Mouse (Mus musculus) common myeloid progenitor, adult 5-6 weeks (primary cell): ENCODE results near the gene Nhp2. TPM values are rescaled to one million over a fixed set of nuclear protein-coding genes. Genes with fewer than 3 reads are reported as not detected.
"Not testable (repeated sequence)": the region's sequence is repeated elsewhere in the genome, so short reads cannot be mapped to it uniquely, and the experiment has no call there.

Source experiments
- ATAC-seq: replicated peaks from 2 replicates; pipeline ENCODE4 v1.8.0; 2016; ENCODE audit warnings: low read depth, mild to moderate bottlenecking, moderate TSS enrichment, inconsistent platforms; ENCODE audit not compliant: poor library complexity, severe bottlenecking
- total RNA-seq: library from RNA; stranded (forward); fragments of 200-1000, 187-1606 nt; gene quantifications from 2 replicates; pipeline ENCODE4 v1.2.3, GENCODE M21; 2017

Nhp2 gene
- total RNA-seq, 1 experiment from 2014 or later: 170 TPM

- peak; percentile 27 for ATAC-seq
Observed at GRCm38 (mm10) chr11:51605602-51606446, 13.7 kb upstream of the Nhp2 start.

- peak; percentile 86 for ATAC-seq
Observed at GRCm38 (mm10) chr11:51606447-51607095, 13.0 kb upstream of the Nhp2 start, which contains the start of gene Hnrnpab. Hnrnpab (minus strand) TSS chr11:51606847.

GRCm38 (mm10) chr11:51607096-51607738 lies 12.3 kb upstream of the Nhp2 start:
- ATAC-seq: peak; percentile 37

- peak; percentile 30; the same call in 1 of the 2 replicates for ATAC-seq
Observed at GRCm38 (mm10) chr11:51609266-51609909, 10.1 kb upstream of the Nhp2 start.

- ATAC-seq: not testable (repeated sequence)
Observed at GRCm38 (mm10) chr11:51609940-51610339, 9.6 kb upstream of the Nhp2 start.

GRCm38 (mm10) chr11:51614256-51614655 lies 5.3 kb upstream of the Nhp2 start:
- ATAC-seq: no peak

- no peak for ATAC-seq
Observed at GRCm38 (mm10) chr11:51615129-51615528, 4.4 kb upstream of the Nhp2 start.

- peak; percentile 67 for ATAC-seq
Observed at GRCm38 (mm10) chr11:51615601-51616000, 3.9 kb upstream of the Nhp2 start.

- ATAC-seq: not testable (repeated sequence)
Observed at GRCm38 (mm10) chr11:51616113-51616512, 3.4 kb upstream of the Nhp2 start.

GRCm38 (mm10) chr11:51617693-51618092 lies 1.8 kb upstream of the Nhp2 start:
- peak; percentile 43 for ATAC-seq

GRCm38 (mm10) chr11:51618894-51619408 lies 584 bp upstream of the Nhp2 start:
- ATAC-seq: no peak

- no peak for ATAC-seq
Observed at GRCm38 (mm10) chr11:51620084-51620483, 549 bp downstream of the Nhp2 start.

GRCm38 (mm10) chr11:51621776-51622175 lies 2.2 kb downstream of the Nhp2 start:
- no peak for ATAC-seq

GRCm38 (mm10) chr11:51622971-51623491 lies 3.5 kb downstream of the Nhp2 start:
- ATAC-seq: no peak

- ATAC-seq: peak; percentile 71
Observed at GRCm38 (mm10) chr11:51625187-51625820, 5.8 kb downstream of the Nhp2 start.

GRCm38 (mm10) chr11:51627425-51627824 lies 7.9 kb downstream of the Nhp2 start:
- no peak for ATAC-seq

- ATAC-seq: no peak
Observed at GRCm38 (mm10) chr11:51627907-51628306, 8.4 kb downstream of the Nhp2 start.

- no peak for ATAC-seq
Observed at GRCm38 (mm10) chr11:51629651-51630314, 10.2 kb downstream of the Nhp2 start.
